Mouse (Mus musculus) brain, embryonic 14.5 days (tissue): Measurements from ENCODE around the gene Mboat2. TPM values are rescaled to one million over a fixed set of nuclear protein-coding genes. Genes with fewer than 3 reads are reported as not detected.

Experiments
- DNase-seq: peaks from one replicate; pipeline ENCODE4 v3.0.0-alpha.2; 2011; ENCODE audit warnings: low read depth
- CTCF ChIP-seq: fragments of 200-500 bp; IDR thresholded peaks from 2 replicates; pipeline ENCODE4 v1.5.1; 2012; ENCODE audit warnings: inconsistent platforms, mild to moderate bottlenecking, moderate library complexity, borderline replicate concordance; ENCODE audit not compliant: insufficient read depth, insufficient read length; ENCODE audit errors: extremely low read depth
- POLR2A ChIP-seq: fragments of 200-500 bp; IDR thresholded peaks from 2 replicates; pipeline ENCODE4 v1.6.1; 2012; ENCODE audit warnings: mild to moderate bottlenecking, inconsistent platforms, borderline replicate concordance; ENCODE audit not compliant: poor library complexity, insufficient read depth, insufficient read length, severe bottlenecking; ENCODE audit errors: extremely low read depth
- polyA plus RNA-seq: library from polyadenylated mRNA; depleted of rRNA; stranded (reverse); fragments of >200 nt; gene quantifications from 2 replicates; pipeline ENCODE4 v1.2.3, GENCODE M21; 2012

The Mboat2 gene
- polyA plus RNA-seq, 1 experiment, result 31.8 TPM

- no peak for TF ChIP-seq POLR2A
- TF ChIP-seq CTCF, result no peak
- no peak for DNase-seq
Measured at GRCm38 (mm10) chr12:24889371-24890051, 58.8 kb downstream of the Mboat2 start.

DNA sequence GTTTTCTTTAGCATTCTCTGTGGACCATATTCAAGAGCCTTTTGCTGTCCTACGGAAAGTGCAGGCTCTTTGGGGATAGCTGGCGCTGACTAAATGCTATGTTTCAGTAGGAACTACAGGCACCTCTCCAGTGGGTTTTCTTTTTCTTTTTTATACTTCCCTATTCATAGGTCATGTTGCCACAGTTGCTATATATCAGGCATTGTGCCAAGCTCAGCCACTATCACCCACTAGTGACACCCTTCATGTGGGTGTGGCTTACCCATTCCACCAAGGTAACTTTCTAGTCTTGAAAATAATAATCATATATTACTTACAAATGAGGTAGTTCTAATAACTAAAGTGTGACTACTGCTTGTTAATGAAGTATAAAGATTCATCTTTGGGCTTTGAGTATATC lies 59.5 kb downstream of the Mboat2 start:
- TF ChIP-seq CTCF (no peak), POLR2A (no peak)
- DNase-seq, result no peak

DNA sequence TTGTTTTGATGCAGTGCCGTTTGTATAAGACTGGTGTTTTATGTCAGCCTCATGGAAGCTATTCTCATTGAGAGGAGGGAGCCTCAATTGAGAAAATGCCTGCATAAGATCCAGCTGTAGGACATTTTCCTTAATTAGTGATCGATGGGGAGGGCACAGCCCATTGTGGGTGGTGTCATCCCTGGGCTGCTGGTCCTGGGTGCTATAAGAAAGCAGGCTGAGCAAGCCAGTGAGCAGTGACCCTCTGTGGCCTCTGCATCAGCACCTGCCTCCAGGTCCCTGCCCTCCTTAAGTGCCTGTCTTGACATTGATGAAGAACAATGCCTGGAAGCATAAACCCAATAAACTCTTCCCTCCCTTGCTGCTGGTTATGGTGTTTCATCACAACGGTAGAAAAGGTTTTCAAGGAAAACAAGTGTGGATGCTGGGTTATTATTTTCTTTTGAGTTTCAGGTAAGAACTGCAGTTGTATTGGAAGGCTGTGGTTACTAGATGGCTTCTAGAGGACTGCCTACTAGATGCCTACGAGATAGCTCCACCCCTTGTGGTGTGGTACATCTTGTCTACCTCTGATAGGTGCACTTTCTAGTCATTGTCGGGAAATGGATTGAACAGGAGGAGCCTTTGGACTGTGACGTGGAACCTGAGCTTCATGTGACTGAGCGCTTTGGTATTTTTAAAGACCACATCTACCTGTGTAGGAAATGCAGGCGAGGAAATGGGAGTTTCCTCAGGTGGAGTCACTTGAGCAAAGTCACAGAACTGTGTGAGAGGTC lies 60.2 kb downstream of the Mboat2 start:
- no peak for TF ChIP-seq POLR2A
- no peak for TF ChIP-seq CTCF
- DNase-seq, result no peak

DNA sequence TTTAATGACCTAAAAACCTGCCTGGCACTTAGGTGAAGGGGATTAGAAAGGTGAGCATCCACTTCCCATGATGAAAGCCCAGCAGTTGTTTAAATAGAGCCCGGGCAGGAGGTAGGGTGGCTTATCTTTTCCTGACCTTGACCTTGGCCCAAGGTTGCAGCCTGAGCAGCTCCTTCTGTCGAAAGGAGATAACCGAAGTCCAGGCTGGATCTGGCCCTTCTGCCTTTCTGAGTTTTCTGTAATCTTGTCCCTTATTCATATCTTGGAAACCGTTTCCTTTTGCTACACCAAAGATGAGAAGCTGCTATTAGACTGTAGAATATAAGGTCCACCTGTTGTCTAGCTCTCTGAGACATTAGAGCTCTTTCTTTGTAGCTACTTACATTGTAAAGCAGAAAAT lies 61.9 kb downstream of the Mboat2 start:
- no peak for DNase-seq
- TF ChIP-seq CTCF (no peak), POLR2A (no peak)

GRCm38 (mm10) chr12:24893777-24894468 lies 63.2 kb downstream of the Mboat2 start:
- no peak for TF ChIP-seq POLR2A
- TF ChIP-seq CTCF, result no peak
- DNase-seq, result peak; percentile 69

GRCm38 (mm10) chr12:24895352-24895751 lies 64.7 kb downstream of the Mboat2 start:
- no peak for DNase-seq
- no peak for TF ChIP-seq POLR2A
- TF ChIP-seq CTCF, result no peak

GRCm38 (mm10) chr12:24897354-24897753 lies 66.7 kb downstream of the Mboat2 start:
- TF ChIP-seq CTCF (no peak), POLR2A (no peak)
- DNase-seq, result no peak

DNA sequence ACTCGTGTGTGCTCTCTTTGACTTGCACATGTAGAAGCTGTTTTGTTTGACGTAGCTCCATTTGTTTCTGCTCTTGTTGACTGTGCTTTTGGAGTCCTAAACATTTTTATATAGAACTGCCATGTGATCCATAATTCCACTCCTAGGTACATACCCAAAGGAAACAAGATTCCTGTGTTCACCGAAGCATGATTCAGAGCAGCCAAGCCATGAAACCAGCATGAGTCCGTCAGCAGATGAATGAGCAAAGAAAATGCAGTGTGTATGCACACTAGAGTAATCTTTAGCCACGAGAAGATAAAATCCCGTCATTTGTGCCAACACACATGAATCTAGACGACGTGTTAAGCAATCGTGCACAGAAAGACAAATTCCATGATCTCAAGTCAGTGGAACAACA lies 67.5 kb downstream of the Mboat2 start:
- DNase-seq, result no peak
- no peak for TF ChIP-seq CTCF
- TF ChIP-seq POLR2A, result no peak

DNA sequence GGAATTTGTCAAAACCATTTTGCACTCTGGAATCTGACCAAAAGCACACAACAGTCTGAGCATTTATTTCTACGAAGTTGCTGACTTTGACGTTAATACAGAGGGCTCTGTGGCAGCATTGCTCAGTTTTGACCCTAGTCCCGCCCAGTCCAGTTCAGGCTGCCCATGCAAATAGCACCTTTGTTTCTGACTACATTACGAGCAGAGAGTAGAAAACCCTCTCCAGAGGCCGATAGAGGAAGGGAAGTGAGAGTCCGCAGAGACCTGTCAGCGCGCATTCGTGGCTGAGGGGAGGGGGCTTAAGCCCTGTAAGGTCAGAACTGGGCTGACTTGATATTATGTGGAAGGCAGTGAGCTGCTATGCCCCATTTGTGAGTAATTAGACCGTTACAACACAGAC lies 69.0 kb downstream of the Mboat2 start:
- TF ChIP-seq POLR2A (no peak), CTCF (no peak)
- DNase-seq, result no peak

DNA sequence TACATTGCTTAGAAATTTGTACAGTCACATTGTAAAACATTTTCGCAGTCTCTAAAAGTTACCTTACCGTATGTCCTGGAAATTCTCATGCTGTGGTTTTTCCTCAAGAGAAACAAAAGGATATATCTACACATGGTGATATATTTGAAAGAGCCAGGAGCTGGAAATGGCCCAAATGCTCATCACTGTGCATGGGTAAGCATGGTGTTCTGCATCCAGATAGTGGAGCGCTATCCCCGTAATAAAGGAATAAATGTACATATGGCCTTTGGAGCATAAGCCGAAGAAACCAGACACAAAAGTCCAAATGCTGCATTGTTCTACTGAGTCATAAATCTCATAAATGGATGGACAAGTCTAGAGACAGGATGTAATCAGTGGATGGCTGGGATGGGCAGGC lies 72.1 kb downstream of the Mboat2 start:
- no peak for DNase-seq
- TF ChIP-seq POLR2A (no peak), CTCF (no peak)

DNA sequence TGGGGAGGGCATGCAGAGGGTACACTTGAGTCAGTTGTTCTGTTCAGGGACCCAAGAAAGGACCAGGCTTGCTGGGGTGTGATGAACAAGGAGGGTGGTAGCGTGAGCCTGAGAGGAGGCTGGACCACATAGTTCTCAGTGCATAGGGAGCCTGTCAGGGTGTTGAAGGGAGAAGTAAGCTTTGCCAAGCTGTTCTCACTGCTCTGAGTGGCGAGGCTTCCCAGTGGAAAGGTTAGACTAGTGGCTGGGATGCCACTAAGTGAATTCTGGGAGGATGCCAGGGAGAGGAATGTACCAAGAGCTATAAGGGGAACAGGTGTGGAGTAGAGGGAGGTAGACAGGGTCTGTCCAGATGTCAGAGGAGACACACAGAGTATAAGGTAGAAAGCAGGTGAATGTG lies 77.2 kb downstream of the Mboat2 start:
- no peak for DNase-seq
- TF ChIP-seq POLR2A (no peak), CTCF (no peak)

DNA sequence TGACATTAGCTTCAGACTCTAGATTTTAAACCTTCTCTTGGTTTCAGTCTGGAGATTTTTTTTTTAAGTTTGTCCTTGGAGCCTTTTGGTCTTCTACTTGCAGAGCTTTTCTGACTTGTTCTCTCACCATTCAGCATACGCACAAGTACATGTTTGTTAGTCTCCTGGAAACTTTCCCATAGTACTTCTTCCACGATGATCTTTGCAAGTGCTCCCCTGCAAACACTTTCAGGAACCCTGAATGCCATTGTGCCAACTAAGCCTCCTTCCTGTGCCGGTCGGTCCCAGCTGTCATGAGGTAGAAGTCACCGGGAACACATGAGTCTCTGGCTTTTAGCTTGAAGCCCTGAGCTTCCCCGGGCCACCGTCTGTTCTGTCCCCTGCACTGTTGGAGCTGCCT lies 79.0 kb downstream of the Mboat2 start:
- DNase-seq, result no peak
- no peak for TF ChIP-seq CTCF
- no peak for TF ChIP-seq POLR2A

DNA sequence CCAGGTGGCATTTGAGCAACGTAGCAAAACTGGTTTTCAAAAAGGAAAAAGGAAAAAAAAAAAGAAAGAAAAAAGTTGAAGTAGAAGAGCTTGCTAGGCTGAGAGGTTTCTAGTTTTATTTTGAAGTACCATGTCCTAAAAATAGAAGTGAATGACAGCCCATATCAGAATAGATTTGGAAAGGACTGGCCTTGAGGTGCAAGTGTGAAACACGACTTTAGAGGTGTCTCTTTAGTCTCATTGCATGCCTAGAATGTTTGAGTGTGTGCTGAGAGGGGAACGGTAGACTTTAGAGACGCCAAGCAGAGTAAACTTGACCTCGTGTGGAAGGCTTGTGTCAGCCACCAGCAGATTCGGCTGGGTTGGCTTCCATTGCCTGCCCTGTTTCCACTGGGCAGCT lies 81.5 kb downstream of the Mboat2 start:
- TF ChIP-seq POLR2A (no peak), CTCF (no peak)
- no peak for DNase-seq
